Mouse (Mus musculus): ENCODE data around the gene Dnaic2. TPM values are rescaled to one million over a fixed set of nuclear protein-coding genes. Genes with fewer than 3 reads are reported as not detected.

The Dnaic2 gene
- total and polyA plus RNA-seq, 3 experiments = 0.59 to 0.93 (median 0.83) TPM

GRCm38 (mm10) chr11:114682321-114682900 is 44.8 kb upstream of the Dnaic2 start:
- Histone ChIP-seq H3K27ac (ENCODE audit: insufficient read depth, low read depth) (no peak overlapping the region), H3K36me3 (replicated peaks in 1 of 2; ENCODE audit: control insufficient read depth in 1 of 2, insufficient read depth in 1 of 2, low read length in 1 of 2) (peaks cover 0 to 37% of the 10 kb centered on the region in 2 experiments), H3K79me2 (replicated peaks; ENCODE audit: control insufficient read depth, extremely low read depth, insufficient read depth, poor library complexity, severe bottlenecking) (no peaks in the 10 kb centered on the region), H3K4me2 (ENCODE audit: insufficient read depth, low read depth, poor library complexity, severe bottlenecking) (no peak overlapping the region), H3K4me1 (ENCODE audit: control insufficient read depth in 1 of 2, insufficient read depth in 2 of 2) (peaks cover 5 to 45% of the 10 kb centered on the region in 2 experiments), H3K9ac (ENCODE audit: insufficient read depth, low read depth) (no peak overlapping the region), H3K4me3 (replicated peaks in 1 of 3; ENCODE audit: low read depth in 2 of 3, low read length in 2 of 3, poor library complexity in 1 of 3) (no peak overlapping the region), H3K9me3 (replicated peaks; ENCODE audit: low read length) (no peaks in the 10 kb centered on the region), H3K27me3 (replicated peaks) (no peaks in the 10 kb centered on the region)
- no peak for DNase-seq (ENCODE audit: extremely low read depth)
- in situ Hi-C loops (cut with MboI; ENCODE audit: low pct_ligation_motif_present, low pct_unique_long_range_greater_than_20kb, low sequenced_read_pairs) (no loop called here), dilution Hi-C loops (cut with MboI; ENCODE audit: extremely low pct_ligation_motif_present, extremely low pct_unique_long_range_greater_than_20kb, low sequenced_read_pairs) (no loop called here)
- TF ChIP-seq POLR2AphosphoS2 (IDR thresholded peaks at IDR 0.05; ENCODE audit: low read depth, low read length) (no peak), ELF1 (IDR thresholded peaks at IDR 0.05; ENCODE audit: low read depth, low read length) (no peak), MAX (IDR thresholded peaks at IDR 0.05; ENCODE audit: low read length) (no peak), ZC3H11A (IDR thresholded peaks at IDR 0.05; ENCODE audit: low read depth, low read length) (no peak), MAZ (IDR thresholded peaks at IDR 0.05; ENCODE audit: low read depth, low read length) (no peak), TBP (conservative IDR thresholded peaks at IDR 0.05; ENCODE audit: low read depth, low read length) (no peak), PAX5 (IDR thresholded peaks at IDR 0.05; ENCODE audit: low read length) (no peak), ZNF384 (IDR thresholded peaks at IDR 0.05; ENCODE audit: low read depth, low read length) (no peak), TCF12 (IDR thresholded peaks at IDR 0.05; ENCODE audit: low read depth, low read length) (no peak), SIN3A (IDR thresholded peaks at IDR 0.05; ENCODE audit: low read length) (no peak), UBTF (IDR thresholded peaks at IDR 0.05; ENCODE audit: low read depth, low read length) (no peak), ZMIZ1 (IDR thresholded peaks at IDR 0.05; ENCODE audit: low read depth, low read length) (no peak)

DNA sequence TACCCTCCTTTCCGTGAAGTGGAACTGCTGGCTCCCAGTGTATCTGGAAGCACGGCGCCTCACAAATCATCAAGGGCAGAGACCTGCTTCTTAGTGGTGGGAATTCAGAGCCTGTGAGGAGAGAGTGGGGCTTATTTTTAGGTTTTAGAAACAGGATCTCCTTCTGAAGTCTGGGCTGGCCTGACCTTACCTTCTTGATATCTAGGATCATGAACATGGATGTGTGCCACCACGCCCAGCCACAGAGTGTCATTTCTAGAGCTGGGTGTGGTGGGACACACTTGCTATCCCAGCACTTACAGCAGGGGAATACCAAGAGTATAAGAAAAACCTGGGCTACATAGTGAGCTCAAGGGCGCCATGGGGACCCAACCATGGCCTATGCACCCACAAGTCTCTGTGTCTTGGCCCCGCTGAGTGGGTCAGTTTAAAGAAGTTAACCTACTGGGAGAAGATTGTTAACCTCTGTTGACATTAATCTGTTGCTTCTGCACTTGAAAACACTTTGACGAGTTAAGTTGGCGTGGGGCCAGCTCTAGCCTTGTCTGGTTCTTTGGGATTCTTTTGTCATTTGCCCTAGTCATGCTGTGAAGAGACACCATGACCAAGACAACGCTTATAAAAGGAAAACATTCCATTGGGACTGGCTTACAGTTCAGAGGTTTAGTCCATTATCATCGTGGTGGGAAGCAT is 44.0 kb upstream of the Dnaic2 start:
- in situ Hi-C loops (cut with MboI; ENCODE audit: low pct_ligation_motif_present, low pct_unique_long_range_greater_than_20kb, low sequenced_read_pairs) (no loop called here), dilution Hi-C loops (cut with MboI; ENCODE audit: extremely low pct_ligation_motif_present, extremely low pct_unique_long_range_greater_than_20kb, low sequenced_read_pairs) (no loop called here)
- peaks cover 0 to 37% of the 10 kb centered on the region in 2 experiments for H3K36me3 ChIP-seq (replicated peaks in 1 of 2; ENCODE audit: control insufficient read depth in 1 of 2, insufficient read depth in 1 of 2, low read length in 1 of 2)
- H3K27me3 ChIP-seq (replicated peaks) = no peaks in the 10 kb centered on the region
- no peak overlapping the region for H3K4me2 ChIP-seq (ENCODE audit: insufficient read depth, low read depth, poor library complexity, severe bottlenecking)
- DNase-seq (ENCODE audit: extremely low read depth) = no peak
- no peak overlapping the region for H3K27ac ChIP-seq (ENCODE audit: insufficient read depth, low read depth)
- peak overlapping the region in 1 of 3 experiments; percentile 60 for H3K4me3 ChIP-seq (replicated peaks in 1 of 3; ENCODE audit: low read depth in 2 of 3, low read length in 2 of 3, poor library complexity in 1 of 3)
- H3K9me3 ChIP-seq (replicated peaks; ENCODE audit: low read length) = no peaks in the 10 kb centered on the region
- H3K9ac ChIP-seq (ENCODE audit: insufficient read depth, low read depth) = no peak overlapping the region
- TF ChIP-seq TBP (conservative IDR thresholded peaks at IDR 0.05; ENCODE audit: low read depth, low read length) (no peak), KAT2A (IDR thresholded peaks at IDR 0.05; ENCODE audit: insufficient replicate concordance, low read length) (no peak), ELF1 (IDR thresholded peaks at IDR 0.05; ENCODE audit: low read depth, low read length) (no peak), EP300 (IDR thresholded peaks at IDR 0.05; ENCODE audit: low read length) (no peak), MAZ (IDR thresholded peaks at IDR 0.05; ENCODE audit: low read depth, low read length) (no peak), PAX5 (IDR thresholded peaks at IDR 0.05; ENCODE audit: low read length) (no peak), BHLHE40 (IDR thresholded peaks at IDR 0.05; ENCODE audit: low read depth, low read length) (no peak), MAFK (IDR thresholded peaks at IDR 0.05; ENCODE audit: insufficient replicate concordance, low read length) (no peak), UBTF (IDR thresholded peaks at IDR 0.05; ENCODE audit: low read depth, low read length) (no peak), JUND (conservative IDR thresholded peaks at IDR 0.05; ENCODE audit: low read depth, low read length) (no peak), MYC (IDR thresholded peaks at IDR 0.05; ENCODE audit: low read depth, low read length) (no peak), IRF4 (IDR thresholded peaks at IDR 0.05; ENCODE audit: low read depth, low read length) (no peak), CHD1 (IDR thresholded peaks at IDR 0.05; ENCODE audit: low read depth, low read length) (no peak)
- no peaks in the 10 kb centered on the region for H3K79me2 ChIP-seq (replicated peaks; ENCODE audit: control insufficient read depth, extremely low read depth, insufficient read depth, poor library complexity, severe bottlenecking)
- peaks cover 5 to 45% of the 10 kb centered on the region in 2 experiments for H3K4me1 ChIP-seq (ENCODE audit: control insufficient read depth in 1 of 2, insufficient read depth in 2 of 2)
